Mouse (Mus musculus) spleen, postnatal 4 days (tissue): Measurements from ENCODE around the gene Tes3-ps.

Experiments used
- DNase-seq, 2 experiments: peaks; one replicate each; pipeline ENCODE4 v3.0.0; 2022; ENCODE audit warnings: low spot score in 2 of 2

The Tes3-ps gene

DNA sequence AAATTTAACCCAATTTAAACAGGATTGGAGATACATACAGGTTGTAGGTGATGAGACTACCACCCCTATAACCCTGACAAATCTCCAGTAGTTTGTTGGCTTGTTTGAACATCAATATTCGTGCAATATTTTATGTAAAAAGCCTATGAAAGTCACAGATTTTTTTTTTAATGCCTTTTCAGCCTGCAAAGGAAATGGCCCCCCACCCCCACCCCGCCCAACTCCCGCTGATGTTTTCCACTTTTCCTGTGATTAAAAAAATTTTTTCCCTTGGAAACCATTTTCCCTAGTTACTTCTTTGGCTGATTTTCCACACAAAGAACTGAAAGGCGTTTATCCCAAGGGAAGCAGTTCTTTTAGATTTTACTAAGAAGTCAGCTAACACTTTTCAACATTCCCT, 11.4 kb downstream of the Tes3-ps start, which contains the start of gene Ecm2:
Gene Ecm2, plus strand, starts transcription at position 301 of the 400 bp plus-strand sequence.
- no peak for DNase-seq

- DNase-seq: no peak
These were observed 12.7 kb downstream of the Tes3-ps start for GRCm38 (mm10) chr13:49505776-49506175.

DNA sequence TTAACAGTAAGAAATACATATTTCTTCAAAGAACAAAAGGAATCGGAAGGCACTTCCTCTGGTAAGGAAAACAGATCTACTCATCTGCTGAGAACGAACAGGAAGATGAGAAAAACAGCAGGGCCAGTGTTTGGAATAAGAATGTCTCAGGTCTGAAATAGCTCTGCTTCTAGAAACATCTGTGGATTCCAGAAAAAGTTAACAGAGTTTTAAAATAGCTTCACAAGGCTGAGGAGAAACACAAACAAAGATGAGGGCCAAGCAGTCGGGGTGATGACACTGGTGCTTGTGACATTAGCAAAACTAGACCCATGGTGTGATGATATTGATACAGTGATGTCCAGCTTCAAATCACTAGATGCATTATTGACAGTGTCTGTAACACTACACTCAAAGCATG, 14.1 kb downstream of the Tes3-ps start:
- no peak for DNase-seq

- no peak for DNase-seq
These were observed 25.6 kb downstream of the Tes3-ps start for GRCm38 (mm10) chr13:49518761-49519160.

GRCm38 (mm10) chr13:49526235-49526634, 33.1 kb downstream of the Tes3-ps start:
- no peak for DNase-seq

DNA sequence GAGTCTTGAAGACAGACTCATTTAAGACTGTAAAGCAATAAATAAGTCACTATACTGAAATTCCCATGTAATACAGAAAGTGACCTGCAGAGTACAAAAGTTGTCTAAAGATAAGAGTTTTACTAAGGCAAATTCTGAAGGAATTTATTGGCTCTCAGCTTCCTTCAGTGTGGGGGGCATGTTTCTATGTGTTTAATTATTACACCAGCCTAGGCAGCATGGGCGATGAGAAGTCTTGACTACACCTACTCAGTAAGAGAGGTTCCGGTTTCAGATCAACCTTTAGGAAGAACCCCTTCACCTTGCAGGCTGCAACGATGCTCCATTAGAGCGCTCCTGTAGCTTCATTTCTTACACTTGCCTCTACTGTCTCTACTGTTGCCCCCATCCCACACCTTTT, 37.5 kb downstream of the Tes3-ps start:
- DNase-seq: no peak

DNA sequence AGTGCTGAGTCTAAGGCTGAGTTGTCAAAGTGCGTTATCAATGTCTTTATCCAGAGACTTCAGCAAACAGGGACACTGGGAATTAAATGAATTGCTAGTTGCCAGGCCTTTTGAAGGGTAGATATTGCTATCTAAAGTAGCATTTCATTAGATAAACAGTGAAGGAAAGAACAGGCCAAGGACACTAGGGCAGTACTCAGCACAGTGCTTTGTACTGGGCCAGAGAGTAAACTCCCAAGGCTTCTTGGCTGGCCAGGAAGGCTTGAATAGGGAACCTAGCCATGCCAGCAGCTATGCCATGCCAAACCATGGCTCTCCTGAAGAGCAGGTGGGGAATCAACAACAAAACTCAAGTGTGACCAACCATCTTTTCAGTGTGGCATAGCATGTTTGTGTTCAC, 43.8 kb downstream of the Tes3-ps start:
- DNase-seq: no peak

DNA sequence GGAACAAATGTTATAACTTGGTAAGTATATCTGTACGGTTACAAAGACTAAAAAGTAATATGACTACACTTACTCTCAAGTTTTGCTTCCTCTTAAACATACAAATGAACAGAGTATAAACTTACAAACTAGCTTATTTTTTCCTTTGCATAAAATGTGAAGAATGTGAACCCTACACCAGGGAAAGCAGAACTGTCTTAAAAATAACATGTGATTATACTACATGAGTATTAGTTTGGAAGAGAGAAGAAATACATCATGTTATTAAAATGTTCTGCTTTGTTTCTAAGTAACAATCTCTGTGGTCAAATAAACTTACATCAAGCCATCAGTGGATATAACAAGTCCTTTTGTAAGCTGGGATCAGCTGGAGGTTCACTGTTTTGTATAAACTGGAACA, 45.6 kb downstream of the Tes3-ps start:
- no peak for DNase-seq

DNA sequence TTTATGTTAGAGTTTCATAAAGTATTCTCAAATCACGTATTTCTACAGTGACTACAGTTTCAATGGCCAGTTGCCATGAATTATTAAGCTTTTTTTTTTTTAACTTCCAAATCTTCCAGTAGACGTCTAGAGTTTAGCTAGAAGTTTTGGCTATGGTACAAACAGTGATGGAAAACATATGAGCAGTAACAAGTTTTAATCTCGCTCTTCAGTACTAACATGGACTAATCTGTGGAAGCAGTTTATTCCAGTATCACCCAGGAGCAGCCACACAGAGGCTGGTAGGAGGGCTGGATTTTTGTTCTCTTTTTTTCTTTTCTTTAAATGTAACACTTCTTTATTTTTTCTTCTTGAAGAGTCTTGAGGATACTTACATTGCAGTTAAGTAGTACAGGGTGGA, 51.2 kb downstream of the Tes3-ps start, which contains the start of gene Aspn:
Gene Aspn, plus strand, starts transcription at position 165 of the 400 bp plus-strand sequence.
- no peak for DNase-seq

DNA sequence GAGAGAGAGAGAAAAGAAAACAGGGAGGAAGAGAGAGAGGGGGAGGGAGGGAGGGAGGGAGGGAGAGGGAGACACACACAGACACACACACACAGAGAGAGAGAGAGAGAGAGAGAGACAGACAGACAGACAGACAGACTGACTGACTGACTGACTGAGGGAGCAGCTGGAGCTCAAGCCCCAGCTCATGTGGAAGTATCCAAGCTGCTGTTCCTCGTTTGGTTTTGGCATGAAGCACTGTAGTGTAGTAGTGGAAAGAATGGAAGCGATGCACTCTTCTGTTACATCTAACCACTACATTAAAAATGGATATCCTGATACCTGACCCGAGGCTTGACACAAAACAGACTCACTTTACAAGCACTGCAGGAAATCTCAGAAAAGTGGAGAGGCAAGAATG, 52.5 kb downstream of the Tes3-ps start:
- no peak for DNase-seq
